Mouse (Mus musculus): ENCODE results near the gene Hkdc1. TPM values are rescaled to one million over a fixed set of nuclear protein-coding genes. Genes with fewer than 3 reads are reported as not detected.

Hkdc1 gene
- total RNA-seq, 1 experiment from 2014 or later, result not detected

- ATAC-seq (replicated peaks; ENCODE audit: insufficient number of reproducible peaks, low FRiP score, low TSS enrichment, poor library complexity, severe bottlenecking), result no peak
Observed at GRCm38 (mm10) chr10:62334686-62335422, 87.4 kb downstream of the Hkdc1 start.

GRCm38 (mm10) chr10:62333269-62333668 is 89.0 kb downstream of the Hkdc1 start:
- no peak for ATAC-seq (replicated peaks; ENCODE audit: insufficient number of reproducible peaks, low FRiP score, low TSS enrichment, poor library complexity, severe bottlenecking)

Other genes with a start within 250 kb of the Hkdc1 start
- gene Tspan15, start 191.2 kb downstream of the Hkdc1 start, total RNA-seq (2017), result 0.32 to 0.49 TPM (median 0.38 TPM) in 3 replicates
- not detected in 3 replicates for gene Tacr2, start 170.1 kb downstream of the Hkdc1 start, total RNA-seq (2017)
- gene Hk1, start 42.6 kb downstream of the Hkdc1 start, total RNA-seq (2017), result 33.1 to 66.9 TPM (median 39.5 TPM) in 3 replicates
- gene 4930507D05Rik, start 27.0 kb upstream of the Hkdc1 start, total RNA-seq (2017), result not detected in 3 replicates
- 15.0 to 22.7 TPM (median 21.4 TPM) in 3 replicates for gene Supv3l1, start 27.2 kb upstream of the Hkdc1 start, total RNA-seq (2017)
- gene Vps26a, start 64.3 kb upstream of the Hkdc1 start, total RNA-seq (2017), result 86.6 to 110 TPM (median 102 TPM) in 3 replicates
- 1,192 to 2,405 TPM (median 1,864 TPM) in 3 replicates for gene Srgn, start 105.0 kb upstream of the Hkdc1 start, total RNA-seq (2017)
- 8.9 to 19.4 TPM (median 13.1 TPM) in 3 replicates for gene Kif1bp, start 156.0 kb upstream of the Hkdc1 start, total RNA-seq (2017)
- 120 to 158 TPM (median 138 TPM) in 3 replicates for gene Ddx21, start 179.8 kb upstream of the Hkdc1 start, total RNA-seq (2017)
- gene Ddx50, start 228.7 kb upstream of the Hkdc1 start, total RNA-seq (2017), result 87.7 to 122 TPM (median 98.2 TPM) in 3 replicates